In genomic region chr12:34612511-34612910, GRCm38 (mm10) we compare ENCODE assay signal across 31 mouse cellular contexts.
"Had no signal": no experiment of that assay in that cellular context is flagged by ENCODE, and none has a peak within 500 bp of the region (broad histone marks: within the 10 kb centered on the region; RNA-seq: fewer than 3 reads in every experiment).

No protein-coding gene starts in this region.

- H3K4me2 ChIP-seq: limb, embryonic 12.5 days; limb, embryonic 13.5 days; limb, embryonic 15.5 days; liver, embryonic 11.5 days; liver, embryonic 12.5 days; liver, embryonic 13.5 days; liver, embryonic 15.5 days; lung, embryonic 14.5 days; lung, embryonic 15.5 days; midbrain, embryonic 11.5 days; midbrain, embryonic 12.5 days; midbrain, embryonic 13.5 days; midbrain, embryonic 15.5 days had no signal

- ATAC-seq: liver, embryonic 12.5 days; liver, postnatal 0 days; lung, postnatal 0 days; midbrain, embryonic 13.5 days; midbrain, embryonic 15.5 days; midbrain, embryonic 16.5 days had no signal

- H3K4me1 ChIP-seq: limb, embryonic 15.5 days; liver, embryonic 12.5 days; liver, embryonic 13.5 days; liver, embryonic 15.5 days; lung, embryonic 15.5 days; megakaryocyte, embryonic 14.5 days; midbrain, embryonic 10.5 days; midbrain, embryonic 12.5 days; midbrain, embryonic 13.5 days; midbrain, embryonic 15.5 days had no signal

- H3K27ac ChIP-seq: limb, embryonic 10.5 days; limb, embryonic 12.5 days; limb, embryonic 13.5 days; limb, embryonic 15.5 days; liver, embryonic 12.5 days; liver, embryonic 13.5 days; liver, embryonic 14.5 days; liver, embryonic 15.5 days; lung, embryonic 15.5 days; macrophage; midbrain, embryonic 10.5 days; midbrain, embryonic 12.5 days; midbrain, embryonic 13.5 days; midbrain, embryonic 15.5 days had no signal

- DNase-seq: left cerebral cortex, postnatal 4 days; liver; liver, embryonic 13.5 days; liver, postnatal 0 days; lung, adult 18-20 months; lung, adult 2 months; lung, embryonic 14.5 days; lung, postnatal 10 days; lung, postnatal 14 days; lung, postnatal 36 days; lung, postnatal 4 days; midbrain, embryonic 14.5 days had no signal

- H3K4me3 ChIP-seq: limb, embryonic 10.5 days; limb, embryonic 12.5 days; limb, embryonic 13.5 days; limb, embryonic 15.5 days; liver, embryonic 12.5 days; liver, embryonic 13.5 days; liver, embryonic 15.5 days; lung, embryonic 15.5 days; megakaryocyte, embryonic 14.5 days; midbrain, embryonic 10.5 days; midbrain, embryonic 12.5 days; midbrain, embryonic 13.5 days; midbrain, embryonic 15.5 days; myocyte had no signal

- H3K9me3 ChIP-seq: limb, embryonic 10.5 days; limb, embryonic 12.5 days; limb, embryonic 13.5 days; limb, embryonic 15.5 days; liver, embryonic 12.5 days; liver, embryonic 13.5 days; liver, embryonic 15.5 days; lung, embryonic 15.5 days; megakaryocyte, embryonic 14.5 days; midbrain, embryonic 10.5 days; midbrain, embryonic 12.5 days; midbrain, embryonic 13.5 days; midbrain, embryonic 15.5 days had no signal

- H3K36me3 ChIP-seq: limb, embryonic 10.5 days; limb, embryonic 12.5 days; limb, embryonic 13.5 days; limb, embryonic 15.5 days; liver, embryonic 12.5 days; liver, embryonic 13.5 days; liver, embryonic 15.5 days; lung, embryonic 15.5 days; midbrain, embryonic 10.5 days; midbrain, embryonic 12.5 days; midbrain, embryonic 13.5 days; midbrain, embryonic 15.5 days had no signal

- H3K27me3 ChIP-seq: limb, embryonic 12.5 days; limb, embryonic 13.5 days; limb, embryonic 15.5 days; liver, embryonic 12.5 days; liver, embryonic 13.5 days; liver, embryonic 15.5 days; lung, embryonic 15.5 days; megakaryocyte, embryonic 14.5 days; midbrain, embryonic 12.5 days; midbrain, embryonic 13.5 days; midbrain, embryonic 15.5 days had no signal

- H3K9ac ChIP-seq: limb, embryonic 12.5 days; limb, embryonic 13.5 days; limb, embryonic 15.5 days; liver, embryonic 12.5 days; liver, embryonic 13.5 days; liver, embryonic 14.5 days; liver, embryonic 15.5 days; liver, postnatal 0 days; lung, embryonic 14.5 days; lung, embryonic 15.5 days; midbrain, embryonic 12.5 days; midbrain, embryonic 13.5 days; midbrain, embryonic 15.5 days had no signal
